Mouse (Mus musculus) testis, adult 2 months (tissue): Measurements from ENCODE around the gene Cpm. TPM values are rescaled to one million over a fixed set of nuclear protein-coding genes. Genes with fewer than 3 reads are reported as not detected.

ENCODE experiments used
- H3K27ac ChIP-seq: fragments of 200-500 bp; 2 replicates; pipeline ENCODE4 v1.5.1; 2012; ENCODE audit warnings: low read depth, low read length; ENCODE audit not compliant: control insufficient read depth, insufficient read depth
- H3K27me3 ChIP-seq: fragments of 200-500 bp; 2 replicates; pipeline ENCODE4 v1.6.1; 2012; ENCODE audit warnings: mild to moderate bottlenecking, low read length, moderate library complexity; ENCODE audit not compliant: control insufficient read depth, insufficient read depth
- H3K36me3 ChIP-seq: fragments of 200-500 bp; 2 replicates; pipeline ENCODE4 v1.6.1; 2012; ENCODE audit warnings: mild to moderate bottlenecking, low read length; ENCODE audit not compliant: control insufficient read depth, insufficient read depth
- H3K4me1 ChIP-seq: fragments of 200-500 bp; 2 replicates; pipeline ENCODE4 v1.6.1; 2012; ENCODE audit warnings: low read length; ENCODE audit not compliant: control insufficient read depth, insufficient read depth
- H3K4me3 ChIP-seq: fragments of 200-500 bp; 2 replicates; pipeline ENCODE4 v1.5.1; 2012; ENCODE audit warnings: low read depth, mild to moderate bottlenecking, low read length, moderate library complexity, mixed read lengths; ENCODE audit not compliant: control insufficient read depth
- CTCF ChIP-seq: fragments of 200-500 bp; IDR thresholded peaks from 2 replicates; pipeline ENCODE4 v1.5.1; 2012; ENCODE audit warnings: low read depth, mild to moderate bottlenecking, inconsistent platforms, low read length, moderate library complexity; ENCODE audit not compliant: control insufficient read depth, insufficient read depth, insufficient replicate concordance
- POLR2A ChIP-seq: fragments of 200-500 bp; IDR thresholded peaks from 2 replicates; pipeline ENCODE4 v1.6.1; 2012; ENCODE audit warnings: low read depth, mild to moderate bottlenecking, inconsistent platforms, low read length, moderate library complexity; ENCODE audit not compliant: control insufficient read depth
- polyA plus RNA-seq: library from polyadenylated mRNA; depleted of rRNA; stranded (reverse); fragments of >200 nt; gene quantifications from 2 replicates; pipeline ENCODE4 v1.2.3, GENCODE M21; 2012; rRNA removed

Gene Cpm
- 0.77 and 2.5 TPM in 2 replicates for polyA plus RNA-seq

GRCm38 (mm10) chr10:117629169-117629971, at the start of gene Cpm:
Gene Cpm, plus strand, starts transcription at chr10:117629500.
- Histone ChIP-seq H3K4me3 (peak within 1 kb of the TSS; percentile 44), H3K4me1 (peaks cover 8% of the 10 kb centered on the region), H3K36me3 (no peaks in the 10 kb centered on the region), H3K27ac (no peak within 1 kb of the TSS), H3K27me3 (no peaks in the 10 kb centered on the region)
- peak; percentile 27; the same call in 1 of the 2 replicates for TF ChIP-seq POLR2A
- no peak for TF ChIP-seq CTCF

GRCm38 (mm10) chr10:117579771-117580284, 49.5 kb upstream of the Cpm start:
- Histone ChIP-seq H3K36me3 (no peaks in the 10 kb centered on the region), H3K27ac (no peak overlapping the region), H3K4me1 (no peaks in the 10 kb centered on the region), H3K4me3 (no peak overlapping the region), H3K27me3 (no peaks in the 10 kb centered on the region)
- TF ChIP-seq POLR2A, result no peak
- no peak for TF ChIP-seq CTCF

- Histone ChIP-seq H3K27ac (no peak overlapping the region), H3K36me3 (no peaks in the 10 kb centered on the region), H3K27me3 (no peaks in the 10 kb centered on the region), H3K4me1 (no peaks in the 10 kb centered on the region), H3K4me3 (no peak overlapping the region)
- no peak for TF ChIP-seq CTCF
- TF ChIP-seq POLR2A, result no peak
Observed at GRCm38 (mm10) chr10:117580405-117580804, 48.9 kb upstream of the Cpm start.

- Histone ChIP-seq H3K27me3 (no peaks in the 10 kb centered on the region), H3K27ac (no peak overlapping the region), H3K36me3 (no peaks in the 10 kb centered on the region), H3K4me1 (no peaks in the 10 kb centered on the region), H3K4me3 (no peak overlapping the region)
- TF ChIP-seq POLR2A, result no peak
- TF ChIP-seq CTCF, result no peak
Observed at GRCm38 (mm10) chr10:117581007-117581752, 48.1 kb upstream of the Cpm start.

- H3K27me3 ChIP-seq, result no peaks in the 10 kb centered on the region
Observed at GRCm38 (mm10) chr10:117581753-117582062, 47.6 kb upstream of the Cpm start.

GRCm38 (mm10) chr10:117583155-117584061, 45.9 kb upstream of the Cpm start:
- Histone ChIP-seq H3K4me3 (no peak overlapping the region), H3K27me3 (no peaks in the 10 kb centered on the region), H3K36me3 (no peaks in the 10 kb centered on the region), H3K4me1 (0 out of 2 replicates have a peak, but pooled peaks cover 2% of the 10 kb centered on the region), H3K27ac (no peak overlapping the region)
- TF ChIP-seq POLR2A (no peak), CTCF (no peak)

More at GRCm38 (mm10) chr10:117581753-117582062, 47.6 kb upstream of the Cpm start:
- Histone ChIP-seq H3K4me3 (no peak overlapping the region), H3K36me3 (no peaks in the 10 kb centered on the region), H3K27ac (no peak overlapping the region), H3K4me1 (no peaks in the 10 kb centered on the region)
- TF ChIP-seq POLR2A (no peak), CTCF (no peak)
